Mouse (Mus musculus) stomach, embryonic 15.5 days (tissue): ENCODE measurements around the gene Cx3cr1. TPM values are rescaled to one million over a fixed set of nuclear protein-coding genes. Genes with fewer than 3 reads are reported as not detected.

ENCODE experiments used
- ATAC-seq: fragments of 200-750 bp; cut with Nextera tagmentation; 2 replicates; pipeline ENCODE4 v1.8.0; 2017; ENCODE audit warnings: low read depth, moderate number of reproducible peaks, moderate TSS enrichment; ENCODE audit not compliant: insufficient read depth, low FRiP score
- H3K27ac ChIP-seq: fragments of 300-500 bp; sonication (generic); 2 replicates; pipeline ENCODE4 v1.5.1; 2015; ENCODE audit warnings: mild to moderate bottlenecking, inconsistent platforms
- H3K27me3 ChIP-seq: fragments of 300-500 bp; sonication (generic); replicated peaks from 2 replicates; pipeline ENCODE4 v1.6.1; 2015; ENCODE audit warnings: inconsistent platforms
- H3K36me3 ChIP-seq: fragments of 300-500 bp; sonication (generic); 2 replicates; pipeline ENCODE4 v1.6.1; 2015; ENCODE audit warnings: inconsistent platforms
- H3K4me1 ChIP-seq: fragments of 300-500 bp; sonication (generic); 2 replicates; pipeline ENCODE4 v1.6.1; 2015; ENCODE audit warnings: inconsistent platforms
- H3K4me2 ChIP-seq: fragments of 300-500 bp; sonication (generic); 2 replicates; pipeline ENCODE4 v1.6.1; 2015; ENCODE audit warnings: mild to moderate bottlenecking, inconsistent platforms
- H3K4me3 ChIP-seq: fragments of 300-500 bp; sonication (generic); replicated peaks from 2 replicates; pipeline ENCODE4 v1.5.1; 2015; ENCODE audit warnings: inconsistent platforms
- H3K9ac ChIP-seq: fragments of 300-500 bp; sonication (generic); 2 replicates; pipeline ENCODE4 v1.6.1; 2015; ENCODE audit warnings: inconsistent platforms
- H3K9me3 ChIP-seq: fragments of 300-500 bp; sonication (generic); 2 replicates; pipeline ENCODE4 v1.6.1; 2016; ENCODE audit warnings: inconsistent platforms
- WGBS: fragments of 180-500 bp; shearing (Covaris S2); methylation state at CpG from one replicate; pipeline ENCODE4 v1.1.7; 2015; 5-methylcytosine and 5-hydroxymethylcytosine counted together
- polyA plus RNA-seq: library from polyadenylated mRNA; unstranded; fragments of >200 nt; fragmentation: Nextera tagmentation; extraction: Ambion mirVana; gene quantifications from 2 replicates; pipeline ENCODE4 v1.2.1, GENCODE M21; 2015

Gene Cx3cr1
- polyA plus RNA-seq, 1 experiment from 2014 or later = 13.3 TPM

- H3K9me3 ChIP-seq = no peaks in the 10 kb centered on the region
Measured at GRCm38 (mm10) chr9:119913087-119913838, 156.4 kb downstream of the Cx3cr1 start.

DNA sequence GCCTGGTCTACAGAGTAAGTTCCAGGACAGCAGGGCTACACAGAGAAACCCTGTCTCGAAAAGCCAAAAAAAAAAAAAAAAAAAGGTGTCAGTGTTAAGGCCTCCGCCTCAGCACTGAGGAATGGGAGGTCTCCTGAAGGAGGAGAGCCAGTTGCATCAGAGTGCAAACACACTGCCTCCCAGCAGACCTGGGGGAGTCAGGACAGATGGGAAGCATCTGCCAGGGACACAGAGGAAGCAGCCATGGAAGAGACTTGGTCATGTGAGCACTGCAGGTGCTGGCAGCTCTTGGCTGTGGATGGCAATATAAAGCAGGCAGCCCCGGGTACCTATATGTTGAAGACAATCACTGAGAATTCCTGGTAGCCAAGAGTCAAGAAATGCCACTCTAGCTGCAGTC lies 159.7 kb downstream of the Cx3cr1 start:
- H3K4me2 ChIP-seq = no peak overlapping the region
- no peak overlapping the region for H3K9ac ChIP-seq
- peaks cover 80% of the 10 kb centered on the region for H3K36me3 ChIP-seq
- no peaks in the 10 kb centered on the region for H3K27me3 ChIP-seq
- no peaks in the 10 kb centered on the region for H3K4me1 ChIP-seq
- no peak overlapping the region for H3K27ac ChIP-seq
- H3K4me3 ChIP-seq = no peak overlapping the region
- 86% methylated on average over 3 of the region's 3 CpGs for WGBS
- no peak for ATAC-seq
- no peaks in the 10 kb centered on the region for H3K9me3 ChIP-seq

More at GRCm38 (mm10) chr9:119913087-119913838, 156.4 kb downstream of the Cx3cr1 start:
- Histone ChIP-seq H3K4me3 (no peak overlapping the region), H3K27me3 (no peaks in the 10 kb centered on the region), H3K27ac (no peak overlapping the region), H3K36me3 (peaks cover 70% of the 10 kb centered on the region), H3K4me2 (no peak overlapping the region), H3K9ac (no peak overlapping the region), H3K4me1 (no peaks in the 10 kb centered on the region)
- 77% methylated on average over 13 of the region's 13 CpGs for WGBS
- no peak for ATAC-seq

GRCm38 (mm10) chr9:119908708-119909107 lies 161.0 kb downstream of the Cx3cr1 start:
- ATAC-seq = no peak
- WGBS = 99% methylated on average over 3 of the region's 3 CpGs
- Histone ChIP-seq H3K9ac (no peak overlapping the region), H3K27ac (no peak overlapping the region), H3K4me1 (no peaks in the 10 kb centered on the region), H3K36me3 (peaks cover 76% of the 10 kb centered on the region), H3K4me3 (no peak overlapping the region), H3K4me2 (no peak overlapping the region), H3K9me3 (no peaks in the 10 kb centered on the region), H3K27me3 (no peaks in the 10 kb centered on the region)

GRCm38 (mm10) chr9:119902410-119903151 lies 167.1 kb downstream of the Cx3cr1 start:
- Histone ChIP-seq H3K27me3 (no peaks in the 10 kb centered on the region), H3K27ac (no peak overlapping the region), H3K4me3 (no peak overlapping the region), H3K36me3 (peaks cover 25% of the 10 kb centered on the region), H3K4me2 (no peak overlapping the region), H3K4me1 (no peaks in the 10 kb centered on the region), H3K9me3 (no peaks in the 10 kb centered on the region), H3K9ac (no peak overlapping the region)
- no peak for ATAC-seq
- WGBS = 82% methylated on average over 12 of the region's 12 CpGs

DNA sequence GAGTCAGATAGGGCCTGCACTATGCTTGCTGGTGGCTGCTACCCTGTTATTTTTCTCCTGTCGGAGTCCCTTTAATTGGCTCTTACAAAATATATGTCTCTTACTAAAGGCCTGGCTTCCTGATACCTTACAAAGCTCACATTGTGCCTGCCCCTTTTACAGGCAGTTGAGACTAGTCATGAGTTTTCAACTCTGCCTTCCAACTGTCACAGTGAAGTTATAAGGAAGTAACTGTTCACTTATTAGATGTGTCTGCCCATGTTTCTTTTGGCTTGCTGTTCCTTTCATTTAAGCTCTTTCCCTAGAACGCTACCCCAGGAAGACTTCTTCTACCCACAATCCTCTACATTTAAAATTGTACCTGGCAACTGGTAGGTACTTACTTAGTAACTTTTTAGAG lies 170.2 kb downstream of the Cx3cr1 start:
- H3K9me3 ChIP-seq = no peaks in the 10 kb centered on the region
- no peak overlapping the region for H3K9ac ChIP-seq
- H3K4me1 ChIP-seq = peaks cover 12% of the 10 kb centered on the region
- H3K27me3 ChIP-seq = no peaks in the 10 kb centered on the region
- H3K4me2 ChIP-seq = no peak overlapping the region
- H3K27ac ChIP-seq = no peak overlapping the region
- WGBS = 76% methylated on average over 2 of the region's 2 CpGs
- no peaks in the 10 kb centered on the region; the same call in 1 of the 2 replicates for H3K36me3 ChIP-seq
- no peak overlapping the region for H3K4me3 ChIP-seq
- no peak for ATAC-seq

DNA sequence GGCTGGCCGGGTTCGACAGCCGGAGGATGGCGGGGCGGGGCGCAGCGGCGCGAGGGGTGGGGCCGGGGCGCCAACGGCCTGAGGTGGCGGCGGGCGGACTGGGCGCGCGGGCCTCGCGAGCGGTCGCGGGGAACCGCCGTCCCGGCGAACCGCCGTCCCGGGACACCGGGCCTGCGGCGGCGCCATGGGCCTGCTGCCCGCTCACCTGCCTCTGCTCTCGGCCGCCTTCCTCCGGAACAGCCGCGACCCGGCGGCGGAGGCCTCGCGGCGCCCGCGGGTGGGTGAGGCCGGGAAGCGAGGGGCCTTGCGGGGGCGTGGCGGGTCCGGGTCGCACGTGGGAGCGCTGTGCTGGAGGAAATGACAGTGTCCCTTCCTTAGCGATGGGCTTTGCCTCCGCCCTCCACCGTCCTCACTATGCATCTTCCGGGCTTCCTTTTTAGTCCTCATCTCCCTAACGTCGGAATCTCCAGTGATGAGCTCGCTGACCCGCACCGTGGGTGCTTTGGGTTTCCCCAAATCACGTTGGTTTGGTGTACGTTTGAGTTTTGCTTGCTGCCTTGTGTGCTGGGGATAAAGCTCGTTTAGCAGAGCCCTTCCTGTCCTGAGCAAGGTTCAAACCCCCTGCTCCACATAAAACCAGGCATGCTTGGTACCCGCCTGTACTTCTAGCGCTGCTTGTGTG lies 174.5 kb downstream of the Cx3cr1 start:
- peak overlapping the region; percentile 77 for H3K9ac ChIP-seq
- no peaks in the 10 kb centered on the region for H3K36me3 ChIP-seq
- peaks cover 12% of the 10 kb centered on the region for H3K4me1 ChIP-seq
- peak overlapping the region; percentile 61 for H3K27ac ChIP-seq
- H3K4me3 ChIP-seq = peak overlapping the region; percentile 90
- peak overlapping the region; percentile 89 for H3K4me2 ChIP-seq
- H3K27me3 ChIP-seq = no peaks in the 10 kb centered on the region
- under 1% methylated on average over 51 of the region's 71 CpGs for WGBS
- H3K9me3 ChIP-seq = no peaks in the 10 kb centered on the region
- ATAC-seq = peak; percentile 75

- WGBS = 3% methylated on average over 34 of the region's 34 CpGs
- H3K27ac ChIP-seq = peak within 1 kb of the TSS; percentile 61
- peaks cover 12% of the 10 kb centered on the region for H3K4me1 ChIP-seq
- H3K9me3 ChIP-seq = no peaks in the 10 kb centered on the region
- H3K9ac ChIP-seq = peak within 1 kb of the TSS; percentile 77
- no peaks in the 10 kb centered on the region for H3K27me3 ChIP-seq
- H3K4me3 ChIP-seq = peak within 1 kb of the TSS; percentile 90
- H3K4me2 ChIP-seq = peak within 1 kb of the TSS; percentile 89
- ATAC-seq = peak; percentile 99
- H3K36me3 ChIP-seq = no peaks in the 10 kb centered on the region
Measured at GRCm38 (mm10) chr9:119894339-119895009, 175.2 kb downstream of the Cx3cr1 start, which contains the start of gene Wdr48. Wdr48 (plus strand) TSS chr9:119894878.

GRCm38 (mm10) chr9:119893881-119894280 lies 175.8 kb downstream of the Cx3cr1 start:
- Histone ChIP-seq H3K27ac (no peak overlapping the region), H3K36me3 (no peaks in the 10 kb centered on the region), H3K4me3 (no peak overlapping the region), H3K9me3 (no peaks in the 10 kb centered on the region), H3K4me1 (peaks cover 12% of the 10 kb centered on the region), H3K4me2 (peak overlapping the region; percentile 50; the same call in 1 of the 2 replicates), H3K27me3 (no peaks in the 10 kb centered on the region), H3K9ac (no peak overlapping the region)
- WGBS = 86% methylated on average over 5 of the region's 5 CpGs
- ATAC-seq = no peak

- WGBS = 34% methylated on average over 2 of the region's 2 CpGs
- no peak overlapping the region for H3K4me2 ChIP-seq
Measured at GRCm38 (mm10) chr9:119890692-119891091, 179.0 kb downstream of the Cx3cr1 start.

GRCm38 (mm10) chr9:119889446-119889845 lies 180.2 kb downstream of the Cx3cr1 start:
- Histone ChIP-seq H3K4me1 (no peaks in the 10 kb centered on the region), H3K27me3 (no peaks in the 10 kb centered on the region), H3K9me3 (no peaks in the 10 kb centered on the region), H3K36me3 (no peaks in the 10 kb centered on the region), H3K4me2 (no peak overlapping the region), H3K4me3 (no peak overlapping the region), H3K27ac (no peak overlapping the region), H3K9ac (no peak overlapping the region)
- WGBS = 80% methylated on average over 9 of the region's 9 CpGs
- ATAC-seq = no peak

More at GRCm38 (mm10) chr9:119890692-119891091, 179.0 kb downstream of the Cx3cr1 start:
- ATAC-seq = no peak
- Histone ChIP-seq H3K36me3 (no peaks in the 10 kb centered on the region), H3K9me3 (no peaks in the 10 kb centered on the region), H3K4me1 (0 out of 2 replicates have a peak, but pooled peaks cover 3% of the 10 kb centered on the region), H3K9ac (no peak overlapping the region), H3K27ac (no peak overlapping the region), H3K4me3 (no peak overlapping the region), H3K27me3 (no peaks in the 10 kb centered on the region)

GRCm38 (mm10) chr9:119888843-119889246 lies 180.8 kb downstream of the Cx3cr1 start:
- 65% methylated on average over 2 of the region's 2 CpGs for WGBS
- no peaks in the 10 kb centered on the region for H3K36me3 ChIP-seq
- H3K9ac ChIP-seq = no peak overlapping the region
- no peak overlapping the region for H3K4me2 ChIP-seq
- H3K27me3 ChIP-seq = no peaks in the 10 kb centered on the region
- no peaks in the 10 kb centered on the region for H3K4me1 ChIP-seq
- H3K9me3 ChIP-seq = no peaks in the 10 kb centered on the region
- no peak overlapping the region for H3K4me3 ChIP-seq
- no peak overlapping the region for H3K27ac ChIP-seq
- no peak for ATAC-seq
